Mouse (Mus musculus) bone marrow, adult 2 months (tissue): ENCODE data around the gene Syvn1.

Experiments used
- CTCF ChIP-seq: fragments of 200-500 bp; IDR thresholded peaks from 2 replicates; pipeline ENCODE4 v1.5.1; 2011; ENCODE audit warnings: low read length, control low read depth; ENCODE audit not compliant: control insufficient read depth, insufficient read depth
- POLR2A ChIP-seq: fragments of 200-500 bp; IDR thresholded peaks from 2 replicates; pipeline ENCODE4 v1.6.1; 2011; ENCODE audit warnings: low read depth, mild to moderate bottlenecking, control low read depth, low read length, borderline replicate concordance; ENCODE audit not compliant: control insufficient read depth

- TF ChIP-seq POLR2A (no peak), CTCF (no peak)
Observed at GRCm38 (mm10) chr19:6048681-6049410, 2.5 kb downstream of the Syvn1 start.
